Mouse (Mus musculus) spleen, postnatal 14 days (tissue): ENCODE data around the gene Arrb1.
"Not testable (repeated sequence)": the region's sequence is repeated elsewhere in the genome, so short reads cannot be mapped to it uniquely, and the experiment has no call there.

Experiments used
- DNase-seq, 2 experiments: peaks; one replicate each; pipeline ENCODE4 v3.0.0; 2021 to 2022; ENCODE audit warnings: low spot score in 2 of 2

Gene Arrb1

DNA sequence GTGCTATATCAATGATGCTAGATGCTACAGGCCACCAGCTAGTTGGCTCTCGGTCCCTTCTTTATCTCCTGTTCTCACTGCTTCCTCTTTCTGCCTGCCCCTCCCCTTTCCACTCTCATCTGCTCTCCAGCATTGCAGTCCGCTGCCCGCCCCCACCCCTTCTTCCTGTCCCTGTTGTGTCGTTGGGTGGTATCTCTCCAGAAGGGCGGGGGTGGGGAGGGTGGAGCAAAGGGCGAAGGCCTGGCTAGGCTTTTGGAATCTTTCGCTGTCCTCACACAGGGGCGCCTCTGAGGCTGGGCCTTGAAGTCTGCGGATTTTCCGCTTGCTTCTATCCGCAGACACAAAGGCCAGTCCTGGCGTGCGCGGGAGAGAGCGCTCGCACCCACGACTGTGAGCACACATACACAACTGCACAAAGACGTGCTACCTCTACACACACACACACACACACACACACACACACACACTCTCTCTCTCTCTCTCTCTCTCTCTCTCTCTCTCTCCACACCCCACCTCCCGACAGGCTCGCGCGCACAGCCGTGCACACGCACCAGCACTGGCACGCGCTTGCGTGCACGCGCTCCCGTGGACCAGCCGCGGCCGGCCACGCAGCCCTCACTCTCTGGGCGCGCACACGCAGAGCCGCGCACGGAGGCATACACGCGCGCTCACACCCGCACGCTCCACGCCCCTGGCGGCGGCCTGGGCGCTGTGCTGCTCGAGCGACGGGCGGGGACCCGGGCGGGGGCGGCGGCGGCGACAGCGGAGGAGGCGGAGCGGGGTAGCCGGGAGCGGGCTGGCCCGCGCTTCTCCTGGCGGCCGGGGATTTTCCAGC lies at the start of gene Arrb1:
TSS of gene Arrb1 (plus strand) at position 566 of the 835 bp plus-strand sequence.
- peak; percentile 73 to 78 for DNase-seq

DNA sequence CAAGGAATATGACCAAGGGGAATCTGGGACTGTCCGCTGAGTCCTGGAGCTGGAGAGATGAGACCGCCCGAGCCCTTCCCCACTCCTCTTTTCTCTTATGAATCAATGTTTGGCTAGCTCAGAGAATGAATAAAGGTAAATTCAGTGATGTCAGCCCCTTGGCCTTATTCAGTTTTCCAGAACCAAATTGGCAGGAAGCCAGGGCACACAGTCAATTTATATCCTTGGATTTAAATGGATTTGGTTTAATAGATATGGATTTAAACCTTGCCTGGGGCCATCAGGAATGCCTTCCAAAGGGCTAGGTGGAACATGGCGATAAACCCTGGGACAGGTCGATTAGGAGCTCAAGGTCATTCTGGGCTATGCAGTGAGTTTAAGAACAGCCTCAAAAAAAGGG lies 45.6 kb upstream of the Arrb1 start:
- DNase-seq = no peak

- DNase-seq = no peak
Observed at GRCm38 (mm10) chr7:99499128-99499527, 36.1 kb upstream of the Arrb1 start.

GRCm38 (mm10) chr7:99500201-99500600 lies 35.1 kb upstream of the Arrb1 start:
- DNase-seq = peak; percentile 64 to 78

DNA sequence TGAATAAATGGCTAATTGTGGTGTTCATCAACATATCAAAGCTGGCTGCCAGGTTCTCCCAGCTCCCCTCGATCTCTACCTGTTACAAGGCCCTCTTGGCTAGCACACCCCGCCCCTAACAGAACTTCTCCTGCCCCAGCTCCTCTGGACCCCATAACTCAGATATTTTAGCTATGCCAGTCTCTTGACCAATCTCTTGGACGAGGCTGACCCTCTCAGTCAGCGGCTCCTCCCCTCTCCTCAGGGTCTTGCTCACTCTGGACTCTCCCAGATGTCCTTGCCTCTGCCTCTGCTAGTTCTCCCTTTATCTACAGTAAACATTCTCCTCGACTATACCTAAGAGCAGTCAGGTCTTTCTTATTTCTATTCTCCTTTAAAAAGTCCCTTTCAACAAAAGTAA lies 34.6 kb upstream of the Arrb1 start:
- DNase-seq = no peak

DNA sequence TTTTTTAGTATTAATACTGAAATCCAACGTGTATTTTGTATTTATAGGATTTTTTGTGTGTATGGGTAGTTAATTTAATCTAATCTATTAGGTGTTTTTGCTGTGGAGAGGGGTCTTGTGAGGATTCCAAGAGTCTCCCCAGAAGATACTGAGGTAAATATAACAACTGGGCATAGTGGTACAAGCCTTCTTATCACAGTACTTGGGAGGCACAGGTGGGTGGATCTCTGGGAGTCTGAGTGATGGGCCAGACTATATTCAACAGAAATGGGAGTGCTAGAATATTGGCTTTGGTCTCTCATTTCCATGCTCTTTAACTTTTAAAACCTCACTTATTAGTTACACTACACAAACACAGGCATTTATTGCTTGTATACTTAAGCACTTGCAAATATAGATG lies 34.1 kb upstream of the Arrb1 start:
- DNase-seq = no peak

DNA sequence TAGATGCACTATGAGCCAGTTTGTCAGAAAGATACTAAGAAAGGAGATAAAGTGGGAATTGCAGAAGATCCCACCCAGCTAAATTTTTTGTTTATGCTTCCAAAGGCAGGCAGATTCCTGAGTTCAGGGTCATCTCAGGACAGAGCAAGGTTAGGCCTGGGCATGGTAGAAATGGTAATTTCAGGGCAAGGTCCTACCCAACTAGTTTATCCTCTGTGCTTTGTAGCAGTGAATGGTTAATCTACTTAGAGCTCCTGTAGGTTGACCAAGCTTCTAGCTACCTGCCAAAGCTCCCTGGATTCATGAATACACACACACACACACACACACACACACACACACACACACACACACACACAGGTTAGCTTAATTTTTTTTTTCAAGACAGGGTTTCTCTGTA lies 30.7 kb upstream of the Arrb1 start:
- no peak for DNase-seq

GRCm38 (mm10) chr7:99508187-99508586 lies 27.1 kb upstream of the Arrb1 start:
- DNase-seq = not testable (repeated sequence)

GRCm38 (mm10) chr7:99510087-99510501 lies 25.2 kb upstream of the Arrb1 start:
- no peak for DNase-seq

GRCm38 (mm10) chr7:99516092-99516813 lies 19.0 kb upstream of the Arrb1 start:
- no peak for DNase-seq

- DNase-seq = no peak
Observed at GRCm38 (mm10) chr7:99516814-99517157, 18.5 kb upstream of the Arrb1 start.

- no peak for DNase-seq
Observed at GRCm38 (mm10) chr7:99518954-99519644, 16.2 kb upstream of the Arrb1 start.

- DNase-seq = no peak
Observed at GRCm38 (mm10) chr7:99523121-99523520, 12.1 kb upstream of the Arrb1 start.

DNA sequence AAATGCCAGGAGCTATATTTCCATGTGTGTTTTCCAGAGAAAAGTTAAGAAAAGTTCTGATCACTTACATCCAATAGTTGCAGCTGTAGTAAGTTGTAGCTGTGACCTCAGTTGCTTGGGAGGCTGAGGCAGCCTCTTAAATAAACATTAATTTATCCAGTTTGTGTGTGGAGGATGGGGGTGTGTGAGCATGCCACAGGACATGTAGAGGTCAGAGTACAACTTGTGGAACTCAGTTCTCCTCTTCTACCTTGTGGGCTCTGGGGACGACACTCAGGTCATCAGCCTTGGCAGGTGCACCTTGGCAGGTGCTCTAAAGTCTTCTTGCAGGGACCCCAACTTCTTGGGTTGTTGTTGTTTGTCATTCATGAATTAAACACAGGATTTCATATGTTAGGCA lies 11.4 kb upstream of the Arrb1 start:
- DNase-seq = no peak

DNA sequence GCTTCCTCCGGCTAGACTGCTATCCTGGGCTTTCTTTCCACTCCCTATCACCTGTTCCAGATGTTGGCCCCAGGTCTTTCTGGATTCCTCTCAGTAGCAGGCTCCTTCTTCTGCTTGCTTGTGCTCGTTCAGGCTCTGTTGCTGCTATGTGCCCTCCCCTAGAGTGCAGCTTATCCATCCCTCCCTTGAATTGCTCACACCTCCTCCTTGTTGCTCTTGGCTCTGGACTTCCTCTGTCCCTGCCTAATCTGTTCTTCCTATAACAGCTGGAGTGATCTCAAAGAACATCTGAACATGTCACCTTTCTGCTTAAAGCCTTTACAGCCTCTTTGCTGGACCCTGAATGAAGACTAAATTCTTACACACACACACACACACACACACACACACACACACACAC lies 6.7 kb upstream of the Arrb1 start:
- DNase-seq = no peak

DNA sequence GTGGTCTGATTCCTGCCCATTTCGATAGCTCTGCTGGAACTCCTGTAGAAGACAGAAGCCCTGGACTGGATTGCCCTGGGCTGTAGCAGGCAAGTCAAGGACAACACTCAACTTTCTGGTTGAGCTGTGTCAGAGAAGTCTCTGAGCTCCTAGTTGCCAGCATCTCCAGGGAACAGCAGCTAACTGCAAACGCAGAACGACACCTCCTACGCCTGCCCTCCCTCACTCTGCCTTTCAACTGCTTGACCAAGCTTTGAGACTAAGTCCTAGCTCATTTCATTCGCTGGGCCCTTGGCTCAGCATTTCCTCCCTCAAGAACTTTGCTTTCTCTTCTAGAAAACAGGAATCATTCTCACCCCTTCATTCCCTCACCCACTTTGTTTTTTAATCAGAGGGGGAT lies 5.9 kb upstream of the Arrb1 start:
- DNase-seq = no peak

GRCm38 (mm10) chr7:99531408-99531970 lies 3.8 kb upstream of the Arrb1 start:
- no peak for DNase-seq

DNA sequence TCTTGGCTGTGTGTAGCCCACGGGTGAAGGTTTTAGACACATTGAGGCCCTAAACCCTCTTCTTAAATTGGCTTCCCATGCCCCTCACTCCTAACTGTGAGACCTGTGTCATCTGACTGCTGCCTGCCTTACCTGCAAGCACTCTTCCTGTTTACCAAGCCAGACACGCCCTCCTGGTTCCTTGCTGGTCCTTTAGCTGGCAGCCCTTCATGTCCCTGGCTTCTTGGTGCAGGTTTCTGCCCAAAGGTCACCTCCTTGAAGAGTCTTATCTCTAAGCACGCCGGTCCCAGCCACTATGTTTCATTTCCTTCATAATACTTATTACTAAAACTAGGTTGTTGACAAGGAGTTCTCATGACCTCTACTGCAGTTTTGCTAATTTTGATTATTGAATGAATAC lies 2.7 kb upstream of the Arrb1 start:
- DNase-seq = no peak

GRCm38 (mm10) chr7:99533600-99533999 lies 1.7 kb upstream of the Arrb1 start:
- no peak for DNase-seq

- no peak for DNase-seq
Observed at GRCm38 (mm10) chr7:99534501-99534900, 765 bp upstream of the Arrb1 start.

GRCm38 (mm10) chr7:99535741-99536501 lies 655 bp downstream of the Arrb1 start:
- no peak for DNase-seq
